Mouse (Mus musculus) hindbrain, embryonic 13.5 days (tissue): ENCODE results near the gene Tubb5. TPM values are rescaled to one million over a fixed set of nuclear protein-coding genes. Genes with fewer than 3 reads are reported as not detected.

Source experiments
- ATAC-seq: fragments of 200-750 bp; cut with Nextera tagmentation; 2 replicates; pipeline ENCODE4 v1.8.0; 2017; ENCODE audit warnings: moderate TSS enrichment; ENCODE audit not compliant: low FRiP score
- H3K27ac ChIP-seq: fragments of 300-500 bp; sonication (generic); 2 replicates; pipeline ENCODE4 v1.5.1; 2015; ENCODE audit warnings: inconsistent platforms, mild to moderate bottlenecking, moderate library complexity
- H3K27me3 ChIP-seq: fragments of 300-500 bp; sonication (generic); 2 replicates; pipeline ENCODE4 v1.6.1; 2015; ENCODE audit warnings: mild to moderate bottlenecking, inconsistent platforms
- H3K36me3 ChIP-seq: fragments of 300-500 bp; sonication (generic); 2 replicates; pipeline ENCODE4 v1.6.1; 2015; ENCODE audit warnings: mild to moderate bottlenecking, inconsistent platforms
- H3K4me1 ChIP-seq: fragments of 300-500 bp; sonication (generic); replicated peaks from 2 replicates; pipeline ENCODE4 v1.6.1; 2015; ENCODE audit warnings: inconsistent platforms
- H3K4me2 ChIP-seq: fragments of 300-500 bp; sonication (generic); 2 replicates; pipeline ENCODE4 v1.6.1; 2015; ENCODE audit warnings: inconsistent platforms, mild to moderate bottlenecking, moderate library complexity
- H3K4me3 ChIP-seq: fragments of 300-500 bp; sonication (generic); 2 replicates; pipeline ENCODE4 v1.5.1; 2015; ENCODE audit warnings: mild to moderate bottlenecking, inconsistent platforms
- H3K9ac ChIP-seq: fragments of 300-500 bp; sonication (generic); 2 replicates; pipeline ENCODE4 v1.6.1; 2015; ENCODE audit warnings: mild to moderate bottlenecking, inconsistent platforms
- H3K9me3 ChIP-seq: fragments of 300-500 bp; sonication (generic); 2 replicates; pipeline ENCODE4 v1.6.1; 2016; ENCODE audit warnings: inconsistent platforms
- WGBS: fragments of 180-500 bp; shearing (Covaris S2); methylation state at CpG from one replicate; pipeline ENCODE4 v1.1.7; 2015; 5-methylcytosine and 5-hydroxymethylcytosine counted together
- polyA plus RNA-seq: library from polyadenylated mRNA; unstranded; fragments of >200 nt; fragmentation: Nextera tagmentation; extraction: Ambion mirVana; gene quantifications from 2 replicates; pipeline ENCODE4 v1.2.1, GENCODE M21; 2015

The Tubb5 gene
- polyA plus RNA-seq, 1 experiment from 2014 or later: 1,714 TPM

- 53% methylated on average over 6 of the region's 6 CpGs for WGBS
- 0 out of 2 replicates have a peak, but pooled peaks cover 3% of the 10 kb centered on the region for H3K4me1 ChIP-seq
- H3K4me2 ChIP-seq: no peak overlapping the region
- no peak for ATAC-seq
- no peaks in the 10 kb centered on the region for H3K27me3 ChIP-seq
- H3K4me3 ChIP-seq: no peak overlapping the region
- no peak overlapping the region for H3K27ac ChIP-seq
- H3K36me3 ChIP-seq: no peaks in the 10 kb centered on the region
- H3K9ac ChIP-seq: no peak overlapping the region
- H3K9me3 ChIP-seq: no peaks in the 10 kb centered on the region
These were observed 35.1 kb downstream of the Tubb5 start for GRCm38 (mm10) chr17:35803020-35803419.

- no peaks in the 10 kb centered on the region for H3K27me3 ChIP-seq
- H3K9me3 ChIP-seq: no peaks in the 10 kb centered on the region
- no peak overlapping the region for H3K4me3 ChIP-seq
- no peaks in the 10 kb centered on the region for H3K36me3 ChIP-seq
- H3K4me2 ChIP-seq: no peak overlapping the region
- no peak for ATAC-seq
- WGBS: 73% methylated on average over 2 of the region's 2 CpGs
- no peak overlapping the region for H3K9ac ChIP-seq
- H3K27ac ChIP-seq: no peak overlapping the region
- H3K4me1 ChIP-seq: 0 out of 2 replicates have a peak, but pooled peaks cover 3% of the 10 kb centered on the region
These were observed 37.2 kb downstream of the Tubb5 start for GRCm38 (mm10) chr17:35800905-35801304.

GRCm38 (mm10) chr17:35796835-35797234, 41.3 kb downstream of the Tubb5 start:
- Histone ChIP-seq H3K9ac (no peak overlapping the region), H3K27me3 (no peaks in the 10 kb centered on the region), H3K9me3 (no peaks in the 10 kb centered on the region), H3K4me1 (no peaks in the 10 kb centered on the region), H3K36me3 (no peaks in the 10 kb centered on the region), H3K4me2 (no peak overlapping the region), H3K27ac (no peak overlapping the region), H3K4me3 (no peak overlapping the region)
- ATAC-seq: no peak
- WGBS: 76% methylated on average over 5 of the region's 5 CpGs

- H3K36me3 ChIP-seq: no peaks in the 10 kb centered on the region
- H3K9ac ChIP-seq: no peak overlapping the region
- H3K4me3 ChIP-seq: no peak overlapping the region
- no peaks in the 10 kb centered on the region for H3K27me3 ChIP-seq
- ATAC-seq: no peak
- H3K9me3 ChIP-seq: no peaks in the 10 kb centered on the region
- 74% methylated on average over 6 of the region's 6 CpGs for WGBS
- H3K4me2 ChIP-seq: no peak overlapping the region
- no peaks in the 10 kb centered on the region for H3K4me1 ChIP-seq
- no peak overlapping the region for H3K27ac ChIP-seq
These were observed 42.5 kb downstream of the Tubb5 start for GRCm38 (mm10) chr17:35795656-35796055.

- Histone ChIP-seq H3K4me3 (no peak overlapping the region), H3K36me3 (no peaks in the 10 kb centered on the region), H3K4me2 (no peak overlapping the region), H3K9me3 (no peaks in the 10 kb centered on the region), H3K4me1 (no peaks in the 10 kb centered on the region), H3K27ac (no peak overlapping the region), H3K27me3 (no peaks in the 10 kb centered on the region), H3K9ac (no peak overlapping the region)
- 62% methylated on average over 2 of the region's 2 CpGs for whole genome bisulfite sequencing
- no peak for ATAC-seq
These were observed 43.0 kb downstream of the Tubb5 start for GRCm38 (mm10) chr17:35795099-35795498.

- no peak overlapping the region for H3K4me2 ChIP-seq
- 0 out of 2 replicates have a peak, but pooled peaks cover 3% of the 10 kb centered on the region for H3K27me3 ChIP-seq
- ATAC-seq: no peak
- no peak overlapping the region for H3K27ac ChIP-seq
- H3K4me3 ChIP-seq: no peak overlapping the region
- 96% methylated on average over 2 of the region's 2 CpGs for WGBS
- no peaks in the 10 kb centered on the region for H3K9me3 ChIP-seq
- no peaks in the 10 kb centered on the region for H3K4me1 ChIP-seq
- H3K36me3 ChIP-seq: no peaks in the 10 kb centered on the region
- no peak overlapping the region for H3K9ac ChIP-seq
These were observed 45.3 kb downstream of the Tubb5 start for GRCm38 (mm10) chr17:35792837-35793236.

- no peaks in the 10 kb centered on the region for H3K36me3 ChIP-seq
- H3K4me3 ChIP-seq: no peak overlapping the region
- no peak overlapping the region for H3K9ac ChIP-seq
- H3K27me3 ChIP-seq: 0 out of 2 replicates have a peak, but pooled peaks cover 3% of the 10 kb centered on the region
- 92% methylated on average over 4 of the region's 4 CpGs for WGBS
- H3K4me1 ChIP-seq: no peaks in the 10 kb centered on the region
- ATAC-seq: no peak
- no peaks in the 10 kb centered on the region for H3K9me3 ChIP-seq
- no peak overlapping the region for H3K27ac ChIP-seq
- H3K4me2 ChIP-seq: no peak overlapping the region
These were observed 47.2 kb downstream of the Tubb5 start for GRCm38 (mm10) chr17:35790933-35791332.

- Histone ChIP-seq H3K27me3 (0 out of 2 replicates have a peak, but pooled peaks cover 3% of the 10 kb centered on the region), H3K27ac (no peak overlapping the region), H3K4me2 (no peak overlapping the region), H3K4me3 (no peak overlapping the region), H3K4me1 (no peaks in the 10 kb centered on the region), H3K9me3 (no peaks in the 10 kb centered on the region), H3K36me3 (no peaks in the 10 kb centered on the region), H3K9ac (no peak overlapping the region)
- WGBS: 84% methylated on average over 3 of the region's 3 CpGs
- ATAC-seq: no peak
These were observed 50.1 kb downstream of the Tubb5 start for GRCm38 (mm10) chr17:35788025-35788424.

GRCm38 (mm10) chr17:35787493-35787892, 50.6 kb downstream of the Tubb5 start:
- Histone ChIP-seq H3K36me3 (no peaks in the 10 kb centered on the region), H3K9ac (no peak overlapping the region), H3K4me3 (no peak overlapping the region), H3K27ac (no peak overlapping the region), H3K9me3 (no peaks in the 10 kb centered on the region), H3K4me1 (no peaks in the 10 kb centered on the region), H3K27me3 (0 out of 2 replicates have a peak, but pooled peaks cover 3% of the 10 kb centered on the region), H3K4me2 (no peak overlapping the region)
- no peak for ATAC-seq

GRCm38 (mm10) chr17:35785140-35785539, 53.0 kb downstream of the Tubb5 start:
- Histone ChIP-seq H3K4me1 (no peaks in the 10 kb centered on the region), H3K4me3 (no peak overlapping the region), H3K27ac (no peak overlapping the region), H3K9me3 (no peaks in the 10 kb centered on the region), H3K4me2 (no peak overlapping the region), H3K36me3 (no peaks in the 10 kb centered on the region), H3K27me3 (0 out of 2 replicates have a peak, but pooled peaks cover 3% of the 10 kb centered on the region), H3K9ac (no peak overlapping the region)
- 87% methylated on average over 4 of the region's 4 CpGs for WGBS
- ATAC-seq: no peak

- ATAC-seq: 0 out of 2 replicates have a peak, but pooled peaks have one; percentile 46
- no peak overlapping the region for H3K27ac ChIP-seq
- H3K4me3 ChIP-seq: no peak overlapping the region
- 86% methylated on average over 6 of the region's 6 CpGs for WGBS
- no peaks in the 10 kb centered on the region for H3K9me3 ChIP-seq
- no peak overlapping the region for H3K9ac ChIP-seq
- H3K36me3 ChIP-seq: no peaks in the 10 kb centered on the region
- no peaks in the 10 kb centered on the region for H3K27me3 ChIP-seq
- no peak overlapping the region for H3K4me2 ChIP-seq
- H3K4me1 ChIP-seq: no peaks in the 10 kb centered on the region
These were observed 54.2 kb downstream of the Tubb5 start for GRCm38 (mm10) chr17:35783944-35784343.
